Mouse (Mus musculus): Measurements from ENCODE around the gene Zfc3h1. TPM values are rescaled to one million over a fixed set of nuclear protein-coding genes. Genes with fewer than 3 reads are reported as not detected.

Zfc3h1 gene
- polyA plus RNA-seq, 1 experiment from 2014 or later, result 36.8 TPM

GRCm38 (mm10) chr10:115437286-115437685 lies 52.5 kb downstream of the Zfc3h1 start:
- H3K27me3 ChIP-seq, result no peaks in the 10 kb centered on the region
- CTCF ChIA-PET, result interaction anchor here (1.0 to 1.6 kb wide), 2 partner anchors 10 kb away, joined by 4 to 5 read pairs; no protein-coding TSS in a partner anchor
- in situ Hi-C loops (cut with MboI; ENCODE audit: low pct_unique_long_range_greater_than_20kb), result no loop called here
- TF ChIP-seq CTCF (IDR thresholded peaks at IDR 0.05), result no peak
- ATAC-seq, result no peak
- DNase-seq (ENCODE audit: low read depth, low spot score), result no peak
- POLR2A ChIA-PET, result no interaction called here

GRCm38 (mm10) chr10:115448614-115449013 lies 63.9 kb downstream of the Zfc3h1 start:
- DNase-seq (ENCODE audit: low read depth, low spot score), result no peak
- in situ Hi-C loops (cut with MboI; ENCODE audit: low pct_unique_long_range_greater_than_20kb), result loop anchor here (10.0 kb wide), 1 partner anchor 166 kb away; no protein-coding TSS in a partner anchor
- ATAC-seq, result no peak
- TF ChIP-seq CTCF (IDR thresholded peaks at IDR 0.05), result no peak
- ChIA-PET CTCF (no interaction called here), POLR2A (no interaction called here)
- H3K27me3 ChIP-seq, result peaks cover 11% of the 10 kb centered on the region

GRCm38 (mm10) chr10:115457368-115458021 lies 72.7 kb downstream of the Zfc3h1 start:
- CTCF ChIA-PET, result no interaction called here
- POLR2A ChIA-PET, result no interaction called here
- TF ChIP-seq CTCF (IDR thresholded peaks at IDR 0.05), result no peak
- DNase-seq (ENCODE audit: low read depth, low spot score), result no peak
- peaks cover 17% of the 10 kb centered on the region for H3K27me3 ChIP-seq
- no peak for ATAC-seq
- in situ Hi-C loops (cut with MboI; ENCODE audit: low pct_unique_long_range_greater_than_20kb), result no loop called here

GRCm38 (mm10) chr10:115462646-115463045 lies 77.9 kb downstream of the Zfc3h1 start:
- POLR2A ChIA-PET, result no interaction called here
- DNase-seq (ENCODE audit: low read depth, low spot score), result no peak
- ATAC-seq, result no peak
- peaks cover 11% of the 10 kb centered on the region for H3K27me3 ChIP-seq
- CTCF ChIA-PET, result interaction anchor here (0.7 kb wide), 1 partner anchor 921 kb away, joined by 3 read pairs; no protein-coding TSS in a partner anchor
- TF ChIP-seq CTCF (IDR thresholded peaks at IDR 0.05), result no peak
- in situ Hi-C loops (cut with MboI; ENCODE audit: low pct_unique_long_range_greater_than_20kb), result no loop called here

- ChIA-PET POLR2A (no interaction called here), CTCF (interaction anchor here (0.8 kb wide), 1 partner anchor 186 kb away, joined by 3 read pairs; no protein-coding TSS in a partner anchor)
- no peak for TF ChIP-seq CTCF (IDR thresholded peaks at IDR 0.05)
- in situ Hi-C loops (cut with MboI; ENCODE audit: low pct_unique_long_range_greater_than_20kb), result no loop called here
- no peak for ATAC-seq
- no peak for DNase-seq (ENCODE audit: low read depth, low spot score)
- H3K27me3 ChIP-seq, result peaks cover 5% of the 10 kb centered on the region
These were observed 80.3 kb downstream of the Zfc3h1 start for GRCm38 (mm10) chr10:115465072-115465471.

- CTCF ChIA-PET, result no interaction called here
- DNase-seq (ENCODE audit: low read depth, low spot score), result no peak
- POLR2A ChIA-PET, result no interaction called here
- in situ Hi-C loops (cut with MboI; ENCODE audit: low pct_unique_long_range_greater_than_20kb), result no loop called here
- peaks cover 5% of the 10 kb centered on the region for H3K27me3 ChIP-seq
- no peak for TF ChIP-seq CTCF (IDR thresholded peaks at IDR 0.05)
- no peak for ATAC-seq
These were observed 81.0 kb downstream of the Zfc3h1 start for GRCm38 (mm10) chr10:115465778-115466177.

GRCm38 (mm10) chr10:115467985-115468384 lies 83.2 kb downstream of the Zfc3h1 start:
- no peak for DNase-seq (ENCODE audit: low read depth, low spot score)
- CTCF ChIA-PET, result interaction anchor here (1.6 kb wide), 1 partner anchor 9 kb away, joined by 5 read pairs; no protein-coding TSS in a partner anchor
- in situ Hi-C loops (cut with MboI; ENCODE audit: low pct_unique_long_range_greater_than_20kb), result no loop called here
- TF ChIP-seq CTCF (IDR thresholded peaks at IDR 0.05), result no peak
- ATAC-seq, result no peak
- POLR2A ChIA-PET, result no interaction called here
- H3K27me3 ChIP-seq, result peaks cover 5% of the 10 kb centered on the region

- ATAC-seq (no peak), DNase-seq (ENCODE audit: low read depth, low spot score) (no peak)
- TF ChIP-seq CTCF (IDR thresholded peaks at IDR 0.05), result no peak
- ChIA-PET CTCF (interaction anchor here (1.6 kb wide), 1 partner anchor 8 kb away, joined by 5 read pairs; no protein-coding TSS in a partner anchor), POLR2A (no interaction called here)
- in situ Hi-C loops (cut with MboI; ENCODE audit: low pct_unique_long_range_greater_than_20kb), result no loop called here
- H3K27me3 ChIP-seq, result peaks cover 5% of the 10 kb centered on the region
These were observed 83.9 kb downstream of the Zfc3h1 start for GRCm38 (mm10) chr10:115468632-115469031.

- peaks cover 5% of the 10 kb centered on the region for H3K27me3 ChIP-seq
- TF ChIP-seq CTCF (IDR thresholded peaks at IDR 0.05), result no peak
- ATAC-seq (no peak), DNase-seq (ENCODE audit: low read depth, low spot score) (no peak)
- in situ Hi-C loops (cut with MboI; ENCODE audit: low pct_unique_long_range_greater_than_20kb), result no loop called here
- ChIA-PET POLR2A (no interaction called here), CTCF (no interaction called here)
These were observed 84.3 kb downstream of the Zfc3h1 start for GRCm38 (mm10) chr10:115469040-115469439.

GRCm38 (mm10) chr10:115470621-115471334 lies 86.0 kb downstream of the Zfc3h1 start:
- no peak for ATAC-seq

More at GRCm38 (mm10) chr10:115470621-115471334, 86.0 kb downstream of the Zfc3h1 start:
- no peak for TF ChIP-seq CTCF (IDR thresholded peaks at IDR 0.05)
- peaks cover 8% of the 10 kb centered on the region for H3K27me3 ChIP-seq
- POLR2A ChIA-PET, result no interaction called here
- no peak for DNase-seq (ENCODE audit: low read depth, low spot score)
- in situ Hi-C loops (cut with MboI; ENCODE audit: low pct_unique_long_range_greater_than_20kb), result no loop called here
- CTCF ChIA-PET, result no interaction called here
